Mouse (Mus musculus) kidney, adult 2 months (tissue): ENCODE measurements at regions not wholly inside any gene's neighbourhood (a gene's known extent, or its start where the extent isn't known, plus 50 kb on each side); places are given as distances from the start of the nearest gene placed in this dataset.

Source experiments
- DNase-seq: peaks from one replicate; pipeline ENCODE4 v3.0.0; 2021
- H3K27ac ChIP-seq: fragments of 200-500 bp; 2 replicates; pipeline ENCODE4 v1.5.1; 2012; ENCODE audit warnings: low read depth, low read length, control low read depth, inconsistent platforms; ENCODE audit not compliant: insufficient read depth
- H3K27me3 ChIP-seq: fragments of 200-500 bp; replicated peaks from 2 replicates; pipeline ENCODE4 v1.6.1; 2012; ENCODE audit warnings: mild to moderate bottlenecking, moderate library complexity, low read length, inconsistent platforms; ENCODE audit not compliant: control insufficient read depth, insufficient read depth
- H3K36me3 ChIP-seq: fragments of 200-500 bp; 2 replicates; pipeline ENCODE4 v1.6.1; 2012; ENCODE audit warnings: mild to moderate bottlenecking, moderate library complexity, low read length, inconsistent platforms; ENCODE audit not compliant: control insufficient read depth, insufficient read depth
- H3K4me1 ChIP-seq: fragments of 200-500 bp; 2 replicates; pipeline ENCODE4 v1.6.1; 2011; ENCODE audit warnings: low read length; ENCODE audit not compliant: control insufficient read depth, insufficient read depth
- H3K4me3 ChIP-seq: fragments of 200-500 bp; 2 replicates; pipeline ENCODE4 v1.5.1; 2011; ENCODE audit warnings: mild to moderate bottlenecking, low read depth, low read length, control low read depth; ENCODE audit not compliant: insufficient read depth
- CTCF ChIP-seq: fragments of 200-500 bp; conservative IDR thresholded peaks from 2 replicates; pipeline ENCODE4 v1.5.1; 2011; ENCODE audit warnings: low read depth, mild to moderate bottlenecking, control low read depth, low read length, moderate library complexity, mixed read lengths; ENCODE audit not compliant: insufficient read depth, insufficient read length
- POLR2A ChIP-seq: fragments of 200-500 bp; IDR thresholded peaks from one replicate; pipeline ENCODE4 v1.6.1; 2011; ENCODE audit warnings: low read depth, low read length, control low read depth
- WGBS: fragments of 180-500 bp; shearing (Covaris S2); methylation state at CpG from one replicate; pipeline ENCODE4 v1.1.7; 2018; 5-methylcytosine and 5-hydroxymethylcytosine counted together

DNA sequence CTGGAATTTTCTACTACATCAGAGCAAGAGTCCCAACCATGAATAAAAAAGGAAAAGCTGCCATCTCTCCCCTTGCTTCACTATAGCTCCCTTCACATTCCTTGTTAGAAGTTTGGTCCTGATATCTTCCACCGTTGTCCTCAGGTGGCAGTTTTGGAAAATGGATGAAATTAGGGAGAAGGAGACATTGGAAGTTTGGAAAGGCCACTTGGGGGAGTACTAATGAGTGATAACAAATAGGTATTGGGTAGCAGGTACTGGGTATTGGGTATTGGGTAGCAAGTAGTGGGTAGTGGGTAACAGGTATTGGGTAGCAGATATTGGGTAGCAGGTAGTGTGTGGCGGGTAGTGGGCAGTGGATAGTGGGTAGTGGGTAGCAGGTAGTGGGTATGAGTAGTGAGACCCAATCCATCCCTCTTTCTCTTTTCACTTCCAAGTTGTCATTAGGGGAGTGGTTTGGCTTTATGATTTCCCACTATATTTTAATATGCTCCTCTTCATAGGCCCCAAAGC, 285.8 kb upstream of the Myo3a start:
- Histone ChIP-seq H3K27ac (no peak overlapping the region), H3K36me3 (no peaks in the 10 kb centered on the region), H3K4me3 (no peak overlapping the region), H3K27me3 (no peaks in the 10 kb centered on the region), H3K4me1 (no peaks in the 10 kb centered on the region)
- WGBS: 69% methylated on average over 2 of the region's 2 CpGs
- no peak for DNase-seq
- TF ChIP-seq POLR2A: no peak
- TF ChIP-seq CTCF: no peak

- WGBS: 87% methylated on average over 2 of the region's 2 CpGs
- no peaks in the 10 kb centered on the region for H3K36me3 ChIP-seq
- H3K4me3 ChIP-seq: no peak overlapping the region
- H3K27me3 ChIP-seq: no peaks in the 10 kb centered on the region
- no peak for DNase-seq
- no peaks in the 10 kb centered on the region for H3K4me1 ChIP-seq
- TF ChIP-seq CTCF (no peak), POLR2A (no peak)
- no peak overlapping the region for H3K27ac ChIP-seq
These were observed 283.6 kb upstream of the Myo3a start for GRCm38 (mm10) chr2:21943676-21944075.

- 87% methylated on average over 2 of the region's 2 CpGs for WGBS
- Histone ChIP-seq H3K27ac (no peak overlapping the region), H3K4me1 (no peaks in the 10 kb centered on the region), H3K36me3 (no peaks in the 10 kb centered on the region), H3K27me3 (no peaks in the 10 kb centered on the region), H3K4me3 (no peak overlapping the region)
- no peak for TF ChIP-seq POLR2A
- TF ChIP-seq CTCF: no peak
- DNase-seq: no peak
These were observed 280.8 kb upstream of the Myo3a start for GRCm38 (mm10) chr2:21946484-21946883.

GRCm38 (mm10) chr2:21951279-21951678, 276.0 kb upstream of the Myo3a start:
- TF ChIP-seq CTCF: no peak
- no peak for TF ChIP-seq POLR2A
- DNase-seq: no peak
- Histone ChIP-seq H3K27me3 (no peaks in the 10 kb centered on the region), H3K4me1 (no peaks in the 10 kb centered on the region), H3K27ac (no peak overlapping the region), H3K4me3 (no peak overlapping the region), H3K36me3 (no peaks in the 10 kb centered on the region)
- 65% methylated on average over 3 of the region's 3 CpGs for WGBS

DNA sequence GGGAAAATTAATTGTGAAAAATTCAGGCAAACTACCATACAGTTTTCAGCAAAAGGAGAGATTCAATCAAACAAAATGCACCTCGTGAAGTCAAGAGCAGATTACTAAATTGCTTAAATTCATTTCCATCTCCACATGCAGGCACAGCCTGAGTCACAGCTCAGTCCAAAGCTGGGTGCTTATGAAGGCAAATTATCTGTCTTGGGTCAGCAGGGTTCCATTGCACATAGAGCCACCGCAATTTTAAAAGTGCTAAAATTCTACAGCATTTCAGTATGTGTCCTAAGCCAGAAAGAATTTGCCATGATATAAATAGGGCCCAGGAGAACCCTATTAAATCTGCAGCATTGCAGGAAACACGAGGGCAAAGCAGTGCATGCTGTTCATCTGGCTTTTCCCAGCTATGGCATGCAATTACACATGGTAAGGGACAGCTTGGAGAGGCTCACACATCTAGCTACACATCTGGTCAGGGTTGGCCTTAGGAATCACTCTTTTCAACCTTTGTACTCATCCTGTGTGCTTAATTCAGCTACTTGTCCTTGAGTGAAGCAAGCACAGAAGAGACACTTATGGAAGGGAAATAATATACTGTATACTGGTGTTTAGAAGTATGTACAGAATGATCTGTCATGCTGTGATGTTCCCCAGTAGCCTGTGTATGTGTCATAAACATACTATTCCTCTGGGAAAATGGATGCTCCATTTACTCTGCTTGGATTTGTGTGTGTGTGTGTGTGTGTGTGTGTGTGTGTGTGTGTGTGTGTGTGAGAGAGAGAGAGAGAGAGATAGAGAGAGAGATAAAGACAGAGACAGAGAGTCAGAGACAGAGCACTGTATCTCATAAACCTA, 271.0 kb upstream of the Myo3a start:
- 60% methylated on average over 3 of the region's 3 CpGs for WGBS
- Histone ChIP-seq H3K4me1 (no peaks in the 10 kb centered on the region), H3K4me3 (no peak overlapping the region), H3K36me3 (no peaks in the 10 kb centered on the region), H3K27ac (no peak overlapping the region), H3K27me3 (no peaks in the 10 kb centered on the region)
- no peak for TF ChIP-seq POLR2A
- no peak for TF ChIP-seq CTCF
- DNase-seq: no peak

GRCm38 (mm10) chr2:21958365-21958764, 268.9 kb upstream of the Myo3a start:
- no peak for TF ChIP-seq CTCF
- no peak for TF ChIP-seq POLR2A
- under 1% methylated on average over 3 of the region's 3 CpGs for WGBS
- Histone ChIP-seq H3K4me3 (no peak overlapping the region), H3K27ac (no peak overlapping the region), H3K36me3 (no peaks in the 10 kb centered on the region), H3K27me3 (no peaks in the 10 kb centered on the region), H3K4me1 (no peaks in the 10 kb centered on the region)
- peak; percentile 55 for DNase-seq

GRCm38 (mm10) chr2:21958802-21959201, 268.5 kb upstream of the Myo3a start:
- Histone ChIP-seq H3K36me3 (no peaks in the 10 kb centered on the region), H3K4me1 (no peaks in the 10 kb centered on the region), H3K4me3 (no peak overlapping the region), H3K27me3 (no peaks in the 10 kb centered on the region; the same call in 1 of the 2 replicates), H3K27ac (no peak overlapping the region)
- 54% methylated on average over 3 of the region's 3 CpGs for WGBS
- no peak for DNase-seq
- no peak for TF ChIP-seq CTCF
- no peak for TF ChIP-seq POLR2A
